Mouse (Mus musculus) forebrain, embryonic 13.5 days (tissue): ENCODE data around the gene Vps54. TPM values are rescaled to one million over a fixed set of nuclear protein-coding genes. Genes with fewer than 3 reads are reported as not detected.

Experiments
- ATAC-seq: fragments of 200-750 bp; cut with Nextera tagmentation; 2 replicates; pipeline ENCODE4 v1.8.0; 2017
- H3K27ac ChIP-seq: fragments of 300-500 bp; sonication (generic); 2 replicates; pipeline ENCODE4 v1.5.1; 2015; ENCODE audit warnings: inconsistent platforms, mild to moderate bottlenecking, moderate library complexity
- H3K27me3 ChIP-seq: fragments of 300-500 bp; sonication (generic); 2 replicates; pipeline ENCODE4 v1.6.1; 2015; ENCODE audit warnings: mild to moderate bottlenecking, inconsistent platforms
- H3K36me3 ChIP-seq: fragments of 300-500 bp; sonication (generic); 2 replicates; pipeline ENCODE4 v1.6.1; 2015; ENCODE audit warnings: mild to moderate bottlenecking, inconsistent platforms; ENCODE audit not compliant: poor library complexity, severe bottlenecking
- H3K4me1 ChIP-seq: fragments of 300-500 bp; sonication (generic); 2 replicates; pipeline ENCODE4 v1.6.1; 2015; ENCODE audit warnings: inconsistent platforms
- H3K4me2 ChIP-seq: fragments of 300-500 bp; sonication (generic); 2 replicates; pipeline ENCODE4 v1.6.1; 2015; ENCODE audit warnings: inconsistent platforms, mild to moderate bottlenecking, moderate library complexity
- H3K4me3 ChIP-seq: fragments of 300-500 bp; sonication (generic); 2 replicates; pipeline ENCODE4 v1.5.1; 2015; ENCODE audit warnings: mild to moderate bottlenecking, inconsistent platforms
- H3K9ac ChIP-seq: fragments of 300-500 bp; sonication (generic); 2 replicates; pipeline ENCODE4 v1.6.1; 2015; ENCODE audit warnings: mild to moderate bottlenecking, inconsistent platforms
- H3K9me3 ChIP-seq: fragments of 300-500 bp; sonication (generic); replicated peaks from 2 replicates; pipeline ENCODE4 v1.6.1; 2016; ENCODE audit warnings: inconsistent platforms
- WGBS: fragments of 180-500 bp; shearing (Covaris S2); methylation state at CpG from one replicate; pipeline ENCODE4 v1.1.7; 2015; 5-methylcytosine and 5-hydroxymethylcytosine counted together
- microRNA counts: library from miRNA; unstranded; fragments of <30 nt; microRNA quantifications from one replicate; lab custom pipeline; 2016
- microRNA-seq: library from miRNA; unstranded; fragments of <30 nt; microRNA quantifications from one replicate; pipeline ENCODE4, GENCODE M21; 2016
- polyA plus RNA-seq: library from polyadenylated mRNA; unstranded; fragments of >200 nt; fragmentation: Nextera tagmentation; extraction: Ambion mirVana; gene quantifications from 2 replicates; pipeline ENCODE4 v1.2.1, GENCODE M21; 2015

Gene Vps54
- polyA plus RNA-seq, 1 experiment from 2014 or later: 9.4 TPM

- H3K27me3 ChIP-seq: no peaks in the 10 kb centered on the region
- no peak overlapping the region for H3K4me2 ChIP-seq
- no peak overlapping the region for H3K27ac ChIP-seq
- no peak overlapping the region for H3K4me3 ChIP-seq
- no peaks in the 10 kb centered on the region for H3K36me3 ChIP-seq
- no peak for ATAC-seq
- H3K9ac ChIP-seq: no peak overlapping the region
- WGBS: 92% methylated on average over 4 of the region's 4 CpGs
- no peaks in the 10 kb centered on the region for H3K9me3 ChIP-seq
- peaks cover 4% of the 10 kb centered on the region; the same call in 1 of the 2 replicates for H3K4me1 ChIP-seq
Observed at GRCm38 (mm10) chr11:21363144-21363940, 124.3 kb downstream of the Vps54 start.

- H3K27me3 ChIP-seq: no peaks in the 10 kb centered on the region
- H3K9ac ChIP-seq: no peak overlapping the region
- no peak for ATAC-seq
- H3K4me3 ChIP-seq: no peak overlapping the region
- WGBS: 53% methylated on average over 7 of the region's 7 CpGs
- no peaks in the 10 kb centered on the region for H3K36me3 ChIP-seq
- H3K4me2 ChIP-seq: peak overlapping the region; percentile 63
- H3K27ac ChIP-seq: no peak overlapping the region
- H3K4me1 ChIP-seq: peaks cover 24% of the 10 kb centered on the region
- no peaks in the 10 kb centered on the region for H3K9me3 ChIP-seq
Observed at GRCm38 (mm10) chr11:21368466-21368865, 129.4 kb downstream of the Vps54 start.

- no peak for ATAC-seq
Observed at GRCm38 (mm10) chr11:21369248-21370016, 130.4 kb downstream of the Vps54 start.

GRCm38 (mm10) chr11:21370399-21371121, 131.5 kb downstream of the Vps54 start:
- WGBS: 0% methylated on average over 28 of the region's 69 CpGs
- H3K4me2 ChIP-seq: peak overlapping the region; percentile 63
- H3K36me3 ChIP-seq: no peaks in the 10 kb centered on the region
- H3K4me3 ChIP-seq: peak overlapping the region; percentile 78
- H3K9me3 ChIP-seq: no peaks in the 10 kb centered on the region
- peak overlapping the region; percentile 82 for H3K9ac ChIP-seq
- peaks cover 21% of the 10 kb centered on the region for H3K4me1 ChIP-seq
- no peaks in the 10 kb centered on the region for H3K27me3 ChIP-seq
- peak; percentile 94 for ATAC-seq
- H3K27ac ChIP-seq: peak overlapping the region; percentile 73

More at GRCm38 (mm10) chr11:21369248-21370016, 130.4 kb downstream of the Vps54 start:
- no peaks in the 10 kb centered on the region for H3K27me3 ChIP-seq
- no peak overlapping the region for H3K27ac ChIP-seq
- peaks cover 24% of the 10 kb centered on the region for H3K4me1 ChIP-seq
- H3K4me2 ChIP-seq: peak overlapping the region; percentile 63
- peak overlapping the region; percentile 78 for H3K4me3 ChIP-seq
- H3K36me3 ChIP-seq: no peaks in the 10 kb centered on the region
- peak overlapping the region; percentile 82 for H3K9ac ChIP-seq
- no peaks in the 10 kb centered on the region for H3K9me3 ChIP-seq
- WGBS: 32% methylated on average over 9 of the region's 9 CpGs

MicroRNAs within 50 kb of the gene (microRNA counts, 519-probe panel; counts per million panel counts)
- microRNA mmu-miR-1933-3p (lab: Ali Mortazavi, UCI) (177 counts per million, percentile 53 among the panel's probes with 10 or more counts), microRNA mmu-miR-1933-5p (lab: Ali Mortazavi, UCI) (177 counts per million, percentile 53 among the panel's probes with 10 or more counts)

Small RNAs within 50 kb of the gene (microRNA-seq; reads per million reads assigned to microRNA genes)
- not detected for gene Mir1933

Other genes starting within 250 kb of the Vps54 start
- gene Peli1, start 148.0 kb upstream of the Vps54 start, polyA plus RNA-seq: 99.0 and 106 TPM in 2 replicates
- 48.8 and 52.6 TPM in 2 replicates for gene Ugp2, start 131.9 kb downstream of the Vps54 start, polyA plus RNA-seq